Comparison of ENCODE assay signal across 9 mouse cellular contexts in genomic region chr19:3687676-3688171, GRCm38 (mm10). TPM values are rescaled to one million over a fixed set of nuclear protein-coding genes. Genes with fewer than 3 reads are reported as not detected.
A peak's percentile ranks its signal among the peaks of the same experiment; 100 is the strongest.
DNase-seq lines count a peak whose midpoint lies in the region; ATAC-seq and TF ChIP-seq lines count a peak whose summit lies in the region.
"Had no signal": no experiment of that assay in that cellular context is flagged by ENCODE, and none has a peak within 500 bp of the region (broad histone marks: within the 10 kb centered on the region; RNA-seq: fewer than 3 reads in every experiment).

No protein-coding gene starts in this region.

- H3K9me3 ChIP-seq in neural tube, embryonic 11.5 days (ENCODE audit: control insufficient read depth, low read length), result no peaks in the 10 kb centered on the region

- no peak for ATAC-seq in neural tube, embryonic 11.5 days (ENCODE audit: insufficient read depth, low FRiP score, low TSS enrichment)

- H3K9ac ChIP-seq in neural tube, embryonic 11.5 days (ENCODE audit: low read length), result no peak overlapping the region

- no peaks in the 10 kb centered on the region; the same call in 1 of the 2 replicates for H3K27me3 ChIP-seq in neural tube, embryonic 11.5 days (ENCODE audit: control insufficient read depth, insufficient read depth, low read length)
- H3K27me3 ChIP-seq in cerebellum, adult 2 months (ENCODE audit: control insufficient read depth, insufficient read depth, low read length), result no peaks in the 10 kb centered on the region

- no peak overlapping the region for H3K4me3 ChIP-seq in neural tube, embryonic 11.5 days (ENCODE audit: low read depth, low read length)
- H3K4me3 ChIP-seq in cerebellum, adult 2 months (replicated peaks; ENCODE audit: insufficient read depth, low read depth, low read length), result no peak overlapping the region
- H3K4me3 ChIP-seq: erythroblast, embryonic 14.5 days had no signal

- 13% methylated on average over 5 of the region's 5 CpGs for WGBS in neural tube, embryonic 11.5 days
- 76% methylated on average over 5 of the region's 5 CpGs for WGBS in cerebellum, adult 2 months

- H3K4me2 ChIP-seq in neural tube, embryonic 11.5 days (ENCODE audit: low read depth), result no peak overlapping the region

- H3K4me1 ChIP-seq in neural tube, embryonic 11.5 days (ENCODE audit: control insufficient read depth, insufficient read depth, low read length), result peaks cover 15% of the 10 kb centered on the region
- H3K4me1 ChIP-seq in cerebellum, adult 2 months (ENCODE audit: control insufficient read depth, insufficient read depth, low read length), result peaks cover 9% of the 10 kb centered on the region; the same call in 1 of the 2 replicates

- no peak for TF ChIP-seq POLR2A in cerebellum, adult 2 months (IDR thresholded peaks at IDR 0.05; ENCODE audit: borderline replicate concordance, insufficient read depth, low read length)

- no peak for TF ChIP-seq CTCF in cerebellum, adult 2 months (IDR thresholded peaks at IDR 0.05; ENCODE audit: borderline replicate concordance, insufficient read depth, low read depth, low read length)

- peak; percentile 63 to 80 for DNase-seq in adrenal gland, adult (ENCODE audit: inconsistent age in 2 of 2, low spot score in 1 of 2)
- no peak for DNase-seq in adrenal gland, adult 18-20 months (ENCODE audit: low spot score in 2 of 2)
- peak; percentile 32 to 45 for DNase-seq in spleen, postnatal 36 days (ENCODE audit: low spot score in 2 of 2)
- DNase-seq in spleen, postnatal 14 days (ENCODE audit: low spot score in 2 of 2), result no peak
- DNase-seq in kidney, postnatal 25 days, result peak; percentile 56 to 80
- DNase-seq in neural tube, embryonic 11.5 days (ENCODE audit: low spot score), result peak; percentile 41
- no peak for DNase-seq in cerebellum, adult 2 months
- no peak for DNase-seq in thymus, postnatal 25 days

- no peaks in the 10 kb centered on the region for H3K36me3 ChIP-seq in neural tube, embryonic 11.5 days (ENCODE audit: control insufficient read depth, insufficient read depth, low read length)

- no peak overlapping the region for H3K27ac ChIP-seq in neural tube, embryonic 11.5 days (ENCODE audit: low read depth, low read length)
- no peak overlapping the region for H3K27ac ChIP-seq in cerebellum, adult 2 months (ENCODE audit: insufficient read depth, low read length)

RNA-seq across cellular contexts. Expression of gene Lrp5, which starts 1.4 kb away (rescaled TPM):
- total RNA-seq in adrenal gland, adult 18-20 months (2021), result 100 to 1,000 TPM; 102 to 103 TPM
- 3.2 and 3.8 TPM in 2 replicates for polyA plus RNA-seq in neural tube, embryonic 11.5 days (2014; fragmentation: Nextera tagmentation; extraction: Ambion mirVana)
- 3.8 and 3.9 TPM in 2 replicates for polyA plus RNA-seq in cerebellum, adult 2 months (2012; rRNA removed)

RNA-seq across cellular contexts. Expression of gene 1810055G02Rik, which starts 20.4 kb away (rescaled TPM):
- total RNA-seq in adrenal gland, adult 18-20 months (2021), result 10 to 100 TPM; 32.5 to 43.3 TPM
- 44.5 and 46.7 TPM in 2 replicates for polyA plus RNA-seq in neural tube, embryonic 11.5 days (2014; fragmentation: Nextera tagmentation; extraction: Ambion mirVana)
- polyA plus RNA-seq in cerebellum, adult 2 months (2012; rRNA removed), result 37.2 and 38.2 TPM in 2 replicates

Comparison
In these comparisons a context has a peak if more than half of its experiments do, and no peak if none do; other contexts are left out.
1. DNase-seq: peak in adrenal gland, adult (2 of 2), spleen, postnatal 36 days (2 of 2), kidney, postnatal 25 days (2 of 2) and neural tube, embryonic 11.5 days (single experiment); none in adrenal gland, adult 18-20 months (0 of 2), spleen, postnatal 14 days (0 of 2), cerebellum, adult 2 months (0 of 2) and thymus, postnatal 25 days (single experiment).